Mouse (Mus musculus) cerebellum, adult 9-10 months (tissue): ENCODE measurements at regions not wholly inside any gene's neighbourhood (a gene's known extent, or its start where the extent isn't known, plus 50 kb on each side); places are given as distances from the start of the nearest gene placed in this dataset.
A peak's percentile ranks its signal among the peaks of the same experiment; 100 is the strongest.

Source experiments
- DNase-seq: peaks from one replicate; pipeline ENCODE4 v3.0.0; 2022

- DNase-seq: no peak
These were observed 480.1 kb downstream of the Ajap1 start for GRCm38 (mm10) chr4:153002516-153002915.

GRCm38 (mm10) chr4:153001761-153002160, 480.9 kb downstream of the Ajap1 start:
- DNase-seq: no peak

- DNase-seq: no peak
These were observed 483.1 kb downstream of the Ajap1 start for GRCm38 (mm10) chr4:152999526-152999925.

GRCm38 (mm10) chr4:152997251-152997650, 485.4 kb downstream of the Ajap1 start:
- no peak for DNase-seq

- DNase-seq: peak; percentile 1
These were observed 486.0 kb downstream of the Ajap1 start for GRCm38 (mm10) chr4:152996641-152997040.

- no peak for DNase-seq
These were observed 487.5 kb downstream of the Ajap1 start for GRCm38 (mm10) chr4:152995052-152995595.

GRCm38 (mm10) chr4:152994206-152994605, 488.4 kb downstream of the Ajap1 start:
- no peak for DNase-seq

- no peak for DNase-seq
These were observed 492.3 kb downstream of the Ajap1 start for GRCm38 (mm10) chr4:152990266-152990665.

GRCm38 (mm10) chr4:152987726-152988125, 494.9 kb downstream of the Ajap1 start:
- DNase-seq: no peak

- DNase-seq: no peak
These were observed 497.5 kb upstream of the Kcnab2 start for GRCm38 (mm10) chr4:152975012-152975675.

- no peak for DNase-seq
These were observed 485.3 kb upstream of the Kcnab2 start for GRCm38 (mm10) chr4:152963001-152963400.

- DNase-seq: no peak
These were observed 484.5 kb upstream of the Kcnab2 start for GRCm38 (mm10) chr4:152962165-152962564.

- no peak for DNase-seq
These were observed 484.0 kb upstream of the Kcnab2 start for GRCm38 (mm10) chr4:152961677-152962076.

- DNase-seq: no peak
These were observed 482.1 kb upstream of the Kcnab2 start for GRCm38 (mm10) chr4:152959627-152960230.

GRCm38 (mm10) chr4:152953237-152953974, 475.7 kb upstream of the Kcnab2 start:
- DNase-seq: no peak

GRCm38 (mm10) chr4:152948956-152949355, 471.3 kb upstream of the Kcnab2 start:
- no peak for DNase-seq

GRCm38 (mm10) chr4:152941159-152941558, 463.5 kb upstream of the Kcnab2 start:
- DNase-seq: no peak

- DNase-seq: no peak
These were observed 458.9 kb upstream of the Kcnab2 start for GRCm38 (mm10) chr4:152936614-152937013.

- no peak for DNase-seq
These were observed 457.8 kb upstream of the Kcnab2 start for GRCm38 (mm10) chr4:152935484-152935883.

GRCm38 (mm10) chr4:152928422-152928985, 450.8 kb upstream of the Kcnab2 start:
- no peak for DNase-seq

- DNase-seq: no peak
These were observed 442.6 kb upstream of the Kcnab2 start for GRCm38 (mm10) chr4:152920261-152920660.

GRCm38 (mm10) chr4:152919851-152920250, 442.2 kb upstream of the Kcnab2 start:
- DNase-seq: no peak

- no peak for DNase-seq
These were observed 438.9 kb upstream of the Kcnab2 start for GRCm38 (mm10) chr4:152916576-152916975.
